Mouse (Mus musculus): ENCODE data around the gene Ptgis. TPM values are rescaled to one million over a fixed set of nuclear protein-coding genes. Genes with fewer than 3 reads are reported as not detected.

Ptgis gene
- total and polyA plus RNA-seq, 3 experiments = not detected

DNA sequence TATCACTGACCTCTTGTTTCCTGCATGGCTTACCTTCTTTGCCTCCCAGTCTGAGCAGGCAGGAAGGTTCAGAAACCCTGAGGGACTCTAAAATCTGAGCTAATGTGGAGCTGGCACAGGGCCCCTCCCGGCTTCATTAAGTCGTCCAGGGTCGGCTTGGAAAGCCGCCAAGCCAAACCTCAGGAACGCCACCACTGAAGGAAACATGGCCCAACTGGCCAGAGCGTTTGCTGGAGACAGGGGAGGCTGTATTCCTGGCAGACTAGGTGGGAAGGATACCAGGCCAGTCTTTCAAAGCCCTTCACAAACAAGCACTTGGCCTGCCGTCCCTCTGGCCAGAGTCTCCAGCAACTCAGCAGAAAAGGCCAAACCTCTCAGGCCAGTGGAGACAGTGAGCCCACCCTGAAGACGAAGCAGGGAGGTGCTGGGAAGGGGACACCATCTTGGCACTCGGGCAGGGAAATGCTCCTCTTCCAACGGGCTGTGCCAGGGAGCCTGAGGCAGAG is 77.8 kb downstream of the Ptgis start:
- DNase-seq (ENCODE audit: low spot score) (no peak), ATAC-seq (ENCODE audit: extremely low read depth, insufficient number of reproducible peaks, low FRiP score, poor library complexity, severe bottlenecking) (no peak)
- Histone ChIP-seq H3K27me3 (ENCODE audit: insufficient read depth, low read length) (no peaks in the 10 kb centered on the region), H3K4me1 (ENCODE audit: insufficient read depth, low read depth, low read length) (no peaks in the 10 kb centered on the region), H3K36me3 (replicated peaks) (no peaks in the 10 kb centered on the region), H3K9me3 (replicated peaks) (no peaks in the 10 kb centered on the region), H3K4me3 (ENCODE audit: low read depth, low read length) (no peak overlapping the region)
- TF ChIP-seq CTCF (IDR thresholded peaks at IDR 0.05; ENCODE audit: low read depth, low read length) = no peak
- no peak for TF ChIP-seq POLR2AphosphoS5 (IDR thresholded peaks at IDR 0.05; ENCODE audit: insufficient replicate concordance, low read depth, low read length)
- TF ChIP-seq GATA2 (IDR thresholded peaks at IDR 0.05; ENCODE audit: borderline replicate concordance, low read depth, low read length) = no peak
- TF ChIP-seq GATA1 (IDR thresholded peaks at IDR 0.05; ENCODE audit: borderline replicate concordance, low read length) = no peak

DNA sequence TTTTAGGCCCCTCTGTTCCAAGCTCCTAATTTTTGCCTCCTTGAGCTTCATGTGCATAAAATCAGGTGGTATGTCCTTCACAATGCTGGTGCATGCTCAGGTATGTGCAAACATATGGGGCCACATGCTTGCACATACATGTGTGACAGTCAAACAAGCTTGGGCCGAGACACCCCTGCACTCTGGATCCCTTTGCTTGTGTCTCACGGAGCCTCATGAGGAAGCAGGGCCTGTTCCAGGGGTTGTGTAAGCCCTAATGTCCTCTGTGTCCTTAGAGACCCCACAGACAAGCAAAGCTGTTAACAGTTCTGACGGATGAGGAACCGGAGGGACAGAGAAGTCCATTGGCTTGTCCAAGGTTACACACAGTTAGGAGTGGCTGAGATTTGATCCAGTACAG is 80.7 kb downstream of the Ptgis start:
- Histone ChIP-seq H3K27me3 (ENCODE audit: insufficient read depth, low read length) (no peaks in the 10 kb centered on the region; the same call in 1 of the 2 replicates), H3K4me3 (ENCODE audit: low read depth, low read length) (no peak overlapping the region)
- TF ChIP-seq GATA2 (IDR thresholded peaks at IDR 0.05; ENCODE audit: borderline replicate concordance, low read depth, low read length) (no peak), CTCF (IDR thresholded peaks at IDR 0.05; ENCODE audit: low read depth, low read length) (no peak), POLR2AphosphoS5 (IDR thresholded peaks at IDR 0.05; ENCODE audit: insufficient replicate concordance, low read depth, low read length) (no peak), GATA1 (IDR thresholded peaks at IDR 0.05; ENCODE audit: borderline replicate concordance, low read length) (no peak), TAL1 (conservative IDR thresholded peaks at IDR 0.05; ENCODE audit: low read depth, low read length) (no peak)

DNA sequence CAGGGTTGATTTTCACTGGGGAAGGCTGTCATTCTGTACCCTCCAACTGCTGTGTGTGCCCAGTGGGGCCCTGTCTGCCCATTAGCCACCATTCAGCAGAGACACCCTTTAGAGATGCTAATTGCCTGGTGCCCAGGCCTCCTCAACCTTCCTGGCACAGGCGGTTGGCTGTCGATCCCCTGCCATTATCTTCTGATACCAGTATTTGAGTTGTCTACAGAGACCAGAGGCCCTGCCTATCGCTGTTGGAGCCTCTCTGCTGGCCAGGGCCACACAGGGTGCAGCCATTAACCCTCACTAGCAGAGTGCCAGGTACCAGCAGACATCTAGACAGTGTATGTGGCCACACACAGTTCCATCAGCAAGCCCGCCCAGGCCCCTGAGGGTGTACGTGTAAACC is 81.6 kb downstream of the Ptgis start:
- ATAC-seq (ENCODE audit: extremely low read depth, insufficient number of reproducible peaks, low FRiP score, poor library complexity, severe bottlenecking) (no peak), DNase-seq (ENCODE audit: low spot score) (no peak)
- no peak overlapping the region for H3K4me3 ChIP-seq (ENCODE audit: low read depth, low read length)
- H3K4me1 ChIP-seq (ENCODE audit: insufficient read depth, low read depth, low read length) = 0 out of 2 replicates have a peak, but pooled peaks cover 2% of the 10 kb centered on the region
- H3K36me3 ChIP-seq (replicated peaks) = no peaks in the 10 kb centered on the region
- no peak for TF ChIP-seq CTCF (IDR thresholded peaks at IDR 0.05; ENCODE audit: low read depth, low read length)
- no peak for TF ChIP-seq TAL1 (conservative IDR thresholded peaks at IDR 0.05; ENCODE audit: low read depth, low read length)
- TF ChIP-seq GATA1 (IDR thresholded peaks at IDR 0.05; ENCODE audit: borderline replicate concordance, low read length) = no peak
- TF ChIP-seq POLR2AphosphoS5 (IDR thresholded peaks at IDR 0.05; ENCODE audit: insufficient replicate concordance, low read depth, low read length) = no peak
- TF ChIP-seq GATA2 (IDR thresholded peaks at IDR 0.05; ENCODE audit: borderline replicate concordance, low read depth, low read length) = no peak
- no peaks in the 10 kb centered on the region; the same call in 1 of the 2 replicates for H3K27me3 ChIP-seq (ENCODE audit: insufficient read depth, low read length)
- H3K9me3 ChIP-seq (replicated peaks) = no peaks in the 10 kb centered on the region

More for the DNA sequence above, 80.7 kb downstream of the Ptgis start:
- no peak for DNase-seq (ENCODE audit: low spot score)
- H3K36me3 ChIP-seq (replicated peaks) = no peaks in the 10 kb centered on the region
- no peaks in the 10 kb centered on the region for H3K9me3 ChIP-seq (replicated peaks)
- 0 out of 2 replicates have a peak, but pooled peaks cover 2% of the 10 kb centered on the region for H3K4me1 ChIP-seq (ENCODE audit: insufficient read depth, low read depth, low read length)
- ATAC-seq (ENCODE audit: extremely low read depth, insufficient number of reproducible peaks, low FRiP score, poor library complexity, severe bottlenecking) = no peak

DNA sequence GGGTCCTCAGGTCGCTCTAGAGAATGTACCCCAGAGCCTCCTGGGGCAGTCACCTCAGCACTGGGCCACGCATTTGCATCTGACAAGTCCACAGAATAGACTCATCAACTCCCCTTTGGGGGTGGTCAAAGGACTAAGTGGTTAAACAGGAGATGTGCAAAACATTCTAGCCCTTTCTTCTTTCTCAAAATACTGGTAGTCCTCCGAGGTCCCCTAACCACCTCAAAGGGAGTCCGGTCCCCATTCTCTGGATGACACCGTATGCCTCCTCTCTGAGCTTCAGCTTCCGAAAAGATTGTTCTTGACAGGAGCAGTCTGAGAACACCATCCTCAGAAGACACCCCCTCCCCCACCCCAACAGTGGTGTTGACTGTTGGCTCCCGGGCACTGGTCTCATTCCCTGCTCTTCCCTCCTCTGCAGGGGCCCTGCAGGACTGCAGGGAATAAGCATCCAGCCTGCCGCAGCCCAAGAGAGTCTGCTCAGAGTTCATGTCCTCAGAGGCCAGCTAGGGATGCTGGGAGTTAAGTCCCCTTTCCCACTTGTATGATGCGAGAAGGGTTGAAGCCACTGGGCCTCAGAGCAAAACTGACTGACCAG is 84.2 kb downstream of the Ptgis start:
- no peaks in the 10 kb centered on the region for H3K36me3 ChIP-seq (replicated peaks)
- ATAC-seq (ENCODE audit: extremely low read depth, insufficient number of reproducible peaks, low FRiP score, poor library complexity, severe bottlenecking) = no peak
- H3K4me1 ChIP-seq (ENCODE audit: insufficient read depth, low read depth, low read length) = 0 out of 2 replicates have a peak, but pooled peaks cover 2% of the 10 kb centered on the region
- TF ChIP-seq CTCF (IDR thresholded peaks at IDR 0.05; ENCODE audit: low read depth, low read length) (no peak), TAL1 (conservative IDR thresholded peaks at IDR 0.05; ENCODE audit: low read depth, low read length) (no peak), POLR2AphosphoS5 (IDR thresholded peaks at IDR 0.05; ENCODE audit: insufficient replicate concordance, low read depth, low read length) (no peak), GATA1 (IDR thresholded peaks at IDR 0.05; ENCODE audit: borderline replicate concordance, low read length) (no peak), GATA2 (IDR thresholded peaks at IDR 0.05; ENCODE audit: borderline replicate concordance, low read depth, low read length) (no peak)
- peaks cover 4% of the 10 kb centered on the region; the same call in 1 of the 2 replicates for H3K27me3 ChIP-seq (ENCODE audit: insufficient read depth, low read length)
- no peak overlapping the region for H3K4me3 ChIP-seq (ENCODE audit: low read depth, low read length)
- no peaks in the 10 kb centered on the region for H3K9me3 ChIP-seq (replicated peaks)
- DNase-seq (ENCODE audit: low spot score) = no peak

DNA sequence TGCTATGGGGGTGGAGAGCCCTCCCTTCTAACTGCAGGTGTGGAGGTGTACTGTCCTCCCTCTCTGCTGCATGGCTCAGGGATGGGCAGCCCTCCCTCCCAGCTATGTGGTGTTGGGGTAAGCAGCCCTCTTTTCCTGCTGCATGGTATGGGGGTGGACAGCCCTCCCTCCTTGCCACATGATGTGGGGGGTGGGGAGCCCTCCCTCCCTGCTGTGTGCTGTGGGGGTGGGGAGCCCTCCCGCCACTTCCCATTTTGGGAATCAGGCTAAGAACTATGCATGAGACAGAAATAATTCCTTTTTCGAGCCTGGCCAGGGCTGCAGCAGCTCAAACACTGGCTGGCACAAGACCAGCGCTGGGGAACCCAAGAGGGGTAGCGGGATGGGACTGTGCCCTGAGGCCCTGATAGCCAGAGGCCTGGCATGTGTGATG is 84.8 kb downstream of the Ptgis start:
- Histone ChIP-seq H3K9me3 (replicated peaks) (no peaks in the 10 kb centered on the region), H3K36me3 (replicated peaks) (no peaks in the 10 kb centered on the region), H3K4me3 (ENCODE audit: low read depth, low read length) (no peak overlapping the region), H3K4me1 (ENCODE audit: insufficient read depth, low read depth, low read length) (0 out of 2 replicates have a peak, but pooled peaks cover 2% of the 10 kb centered on the region), H3K27me3 (ENCODE audit: insufficient read depth, low read length) (peaks cover 4% of the 10 kb centered on the region; the same call in 1 of the 2 replicates)
- TF ChIP-seq CTCF (IDR thresholded peaks at IDR 0.05; ENCODE audit: low read depth, low read length) = no peak
- TF ChIP-seq GATA1 (IDR thresholded peaks at IDR 0.05; ENCODE audit: borderline replicate concordance, low read length) = no peak
- no peak for TF ChIP-seq GATA2 (IDR thresholded peaks at IDR 0.05; ENCODE audit: borderline replicate concordance, low read depth, low read length)
- TF ChIP-seq TAL1 (conservative IDR thresholded peaks at IDR 0.05; ENCODE audit: low read depth, low read length) = no peak
- no peak for TF ChIP-seq POLR2AphosphoS5 (IDR thresholded peaks at IDR 0.05; ENCODE audit: insufficient replicate concordance, low read depth, low read length)
- DNase-seq (ENCODE audit: low spot score) (no peak), ATAC-seq (ENCODE audit: extremely low read depth, insufficient number of reproducible peaks, low FRiP score, poor library complexity, severe bottlenecking) (no peak)

DNA sequence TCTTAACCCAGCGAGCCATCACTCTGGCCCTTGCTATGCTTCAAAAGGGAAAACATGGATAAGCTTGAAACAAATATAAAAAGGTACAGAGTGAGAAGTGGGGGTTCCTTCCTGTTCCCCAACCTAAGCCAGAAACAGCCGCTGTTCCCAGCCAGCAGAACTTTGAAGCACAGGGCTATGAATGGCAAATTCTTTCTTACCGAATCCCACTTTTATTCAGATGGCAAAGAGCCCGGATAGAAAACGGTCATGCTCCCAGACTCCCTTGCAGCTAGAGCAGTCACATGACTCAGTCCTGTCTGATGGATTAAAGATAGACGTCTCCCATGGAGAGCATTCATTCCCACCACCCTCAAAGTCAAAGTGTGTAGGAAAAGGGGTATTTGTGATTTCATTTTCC is 89.5 kb downstream of the Ptgis start:
- Histone ChIP-seq H3K4me3 (ENCODE audit: low read depth, low read length) (no peak overlapping the region), H3K4me1 (ENCODE audit: insufficient read depth, low read depth, low read length) (0 out of 2 replicates have a peak, but pooled peaks cover 2% of the 10 kb centered on the region), H3K36me3 (replicated peaks) (no peaks in the 10 kb centered on the region), H3K9me3 (replicated peaks) (no peaks in the 10 kb centered on the region), H3K27me3 (ENCODE audit: insufficient read depth, low read length) (peaks cover 6% of the 10 kb centered on the region; the same call in 1 of the 2 replicates)
- TF ChIP-seq POLR2AphosphoS5 (IDR thresholded peaks at IDR 0.05; ENCODE audit: insufficient replicate concordance, low read depth, low read length) (no peak), TAL1 (conservative IDR thresholded peaks at IDR 0.05; ENCODE audit: low read depth, low read length) (no peak), GATA2 (IDR thresholded peaks at IDR 0.05; ENCODE audit: borderline replicate concordance, low read depth, low read length) (no peak), CTCF (IDR thresholded peaks at IDR 0.05; ENCODE audit: low read depth, low read length) (no peak), GATA1 (IDR thresholded peaks at IDR 0.05; ENCODE audit: borderline replicate concordance, low read length) (no peak)
- DNase-seq (ENCODE audit: low spot score) (no peak), ATAC-seq (ENCODE audit: extremely low read depth, insufficient number of reproducible peaks, low FRiP score, poor library complexity, severe bottlenecking) (no peak)

Data from G1E (cell line).